Mouse (Mus musculus): ENCODE measurements at regions not wholly inside any gene's neighbourhood (a gene's known extent, or its start where the extent isn't known, plus 50 kb on each side); places are given as distances from the start of the nearest gene placed in this dataset.
"Not testable (repeated sequence)": the region's sequence is repeated elsewhere in the genome, so short reads cannot be mapped to it uniquely, and the experiment has no call there.

DNA sequence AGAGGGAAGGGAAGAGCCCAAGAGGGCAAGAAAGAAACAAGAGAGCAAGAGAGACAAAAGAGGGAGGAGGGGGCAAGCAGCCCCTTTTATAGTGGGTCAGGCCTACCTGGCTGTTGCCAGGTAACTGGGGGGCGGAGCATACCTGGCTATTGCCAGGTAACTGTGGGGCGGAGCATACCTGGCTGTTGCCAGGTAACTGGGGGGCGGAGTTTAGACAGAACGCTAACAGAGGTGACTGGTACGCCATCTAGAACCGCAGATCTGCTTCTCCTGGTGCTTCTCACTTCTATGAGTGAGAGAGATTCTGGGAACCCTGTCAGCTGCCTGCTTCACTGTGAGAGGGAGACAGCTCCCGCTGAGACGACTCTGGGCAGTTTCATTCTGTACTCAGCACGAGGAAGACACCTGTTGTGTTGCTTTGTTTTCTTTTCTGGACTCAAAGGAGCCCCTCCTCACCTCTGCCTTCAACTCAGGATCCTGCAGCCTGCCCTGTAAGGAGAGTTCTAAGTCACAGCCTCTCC, 144.9 kb upstream of the Rxfp2 start:
- ATAC-seq (ENCODE audit: low read depth) = 0 out of 2 replicates have a peak, but pooled peaks have one; percentile 38
- WGBS = 29% methylated on average over 9 of the region's 9 CpGs
- no peaks in the 10 kb centered on the region for H3K27me3 ChIP-seq (ENCODE audit: control insufficient read depth, insufficient read depth, low read depth, low read length)

DNA sequence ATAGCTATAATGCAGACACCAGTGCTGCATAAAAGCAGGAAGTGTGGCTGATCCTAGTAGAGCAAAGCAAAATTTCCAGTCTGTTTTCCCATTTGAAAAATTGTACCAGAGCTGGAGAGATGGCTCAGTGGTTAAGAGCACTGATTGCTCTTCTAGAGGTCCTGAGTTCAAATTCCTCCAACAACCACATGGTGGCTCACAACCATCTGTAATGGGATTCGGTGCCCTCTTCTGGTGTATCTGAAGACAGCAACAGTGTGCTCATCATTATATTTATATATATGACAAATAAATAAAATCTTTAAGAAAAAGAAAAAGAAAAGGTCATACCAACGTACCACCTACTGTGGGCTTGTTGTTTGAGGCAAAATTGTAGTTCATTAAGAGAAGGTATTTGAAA, 144.1 kb upstream of the Rxfp2 start:
- Histone ChIP-seq H3K4me2 (ENCODE audit: low read depth, low read length) (no peak overlapping the region), H3K4me3 (ENCODE audit: low read length) (no peak overlapping the region), H3K4me1 (replicated peaks; ENCODE audit: control insufficient read depth, insufficient read depth, low read length) (no peaks in the 10 kb centered on the region), H3K27me3 (ENCODE audit: control insufficient read depth, insufficient read depth, low read depth, low read length) (no peaks in the 10 kb centered on the region), H3K9me3 (ENCODE audit: control insufficient read depth, low read length) (no peaks in the 10 kb centered on the region), H3K36me3 (ENCODE audit: control insufficient read depth, insufficient read depth, low read length) (no peaks in the 10 kb centered on the region), H3K9ac (ENCODE audit: low read length) (no peak overlapping the region), H3K27ac (ENCODE audit: low read length) (no peak overlapping the region)
- no peak for ATAC-seq (ENCODE audit: low read depth)
- WGBS = 86% methylated on average over 2 of the region's 2 CpGs

More for the DNA sequence above, 144.9 kb upstream of the Rxfp2 start:
- no peak overlapping the region for H3K9ac ChIP-seq (ENCODE audit: low read length)
- no peak overlapping the region for H3K27ac ChIP-seq (ENCODE audit: low read length)
- H3K4me3 ChIP-seq (ENCODE audit: low read length) = peak overlapping the region; percentile 21; the same call in 1 of the 2 replicates
- H3K9me3 ChIP-seq (ENCODE audit: control insufficient read depth, low read length) = no peaks in the 10 kb centered on the region
- no peaks in the 10 kb centered on the region for H3K36me3 ChIP-seq (ENCODE audit: control insufficient read depth, insufficient read depth, low read length)
- H3K4me1 ChIP-seq (replicated peaks; ENCODE audit: control insufficient read depth, insufficient read depth, low read length) = no peaks in the 10 kb centered on the region
- H3K4me2 ChIP-seq (ENCODE audit: low read depth, low read length) = peak overlapping the region; percentile 32; the same call in 1 of the 2 replicates

DNA sequence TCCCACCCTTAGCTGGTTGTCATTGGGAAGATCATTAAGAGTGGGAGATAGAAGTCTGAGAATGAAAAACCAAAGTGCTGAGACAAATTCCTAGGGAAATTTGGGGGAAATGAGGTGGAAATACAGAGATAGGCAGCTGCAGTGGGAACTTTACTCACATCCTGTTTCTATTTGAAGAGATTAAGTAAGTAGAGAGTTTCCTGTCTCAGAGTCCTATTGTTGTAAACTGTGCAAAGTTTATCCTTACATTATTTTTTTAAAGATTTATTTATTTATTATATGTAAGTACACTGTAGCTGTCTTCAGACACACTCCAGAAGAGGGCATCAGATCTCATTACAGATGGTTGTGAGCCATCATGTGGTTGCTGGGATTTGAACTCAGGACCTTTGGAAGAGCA, 126.0 kb upstream of the Rxfp2 start:
- H3K36me3 ChIP-seq (ENCODE audit: control insufficient read depth, insufficient read depth, low read length); ATAC-seq (ENCODE audit: low read depth); H3K4me2 ChIP-seq (ENCODE audit: low read depth, low read length); H3K9ac ChIP-seq (ENCODE audit: low read length); H3K9me3 ChIP-seq (ENCODE audit: control insufficient read depth, low read length); H3K4me3 ChIP-seq (ENCODE audit: low read length); H3K27me3 ChIP-seq (ENCODE audit: control insufficient read depth, insufficient read depth, low read depth, low read length); H3K4me1 ChIP-seq (replicated peaks; ENCODE audit: control insufficient read depth, insufficient read depth, low read length): not testable (repeated sequence)
- H3K27ac ChIP-seq (ENCODE audit: low read length) = peak overlapping the region; percentile 20; the same call in 1 of the 2 replicates

DNA sequence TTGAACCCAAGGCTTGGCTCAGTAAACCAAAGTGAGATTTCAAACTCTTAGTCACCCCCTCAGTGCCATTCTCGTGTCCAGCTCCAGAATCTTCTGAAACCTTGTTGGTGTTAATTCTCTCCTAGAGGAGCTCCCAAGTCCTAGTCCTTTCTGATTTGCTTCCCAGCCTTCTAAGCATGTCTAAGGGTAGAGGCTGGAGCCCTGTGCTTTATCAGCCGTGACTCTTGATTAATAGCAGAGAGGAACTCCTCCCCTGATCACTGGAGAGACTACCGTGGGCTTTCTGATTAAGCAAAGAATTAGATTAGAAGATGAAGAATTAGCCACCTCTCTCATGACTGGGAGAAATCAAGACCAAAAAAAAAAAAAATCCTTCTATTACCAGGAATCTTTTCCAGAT, 111.5 kb upstream of the Rxfp2 start:
- no peak overlapping the region for H3K9ac ChIP-seq (ENCODE audit: low read length)
- H3K9me3 ChIP-seq (ENCODE audit: control insufficient read depth, low read length) = no peaks in the 10 kb centered on the region
- no peak overlapping the region for H3K4me3 ChIP-seq (ENCODE audit: low read length)
- no peak overlapping the region for H3K4me2 ChIP-seq (ENCODE audit: low read depth, low read length)
- 48% methylated on average over 3 of the region's 3 CpGs for WGBS
- H3K36me3 ChIP-seq (ENCODE audit: control insufficient read depth, insufficient read depth, low read length) = no peaks in the 10 kb centered on the region
- H3K27me3 ChIP-seq (ENCODE audit: control insufficient read depth, insufficient read depth, low read depth, low read length) = no peaks in the 10 kb centered on the region
- no peak for ATAC-seq (ENCODE audit: low read depth)
- H3K4me1 ChIP-seq (replicated peaks; ENCODE audit: control insufficient read depth, insufficient read depth, low read length) = no peaks in the 10 kb centered on the region
- H3K27ac ChIP-seq (ENCODE audit: low read length) = no peak overlapping the region

DNA sequence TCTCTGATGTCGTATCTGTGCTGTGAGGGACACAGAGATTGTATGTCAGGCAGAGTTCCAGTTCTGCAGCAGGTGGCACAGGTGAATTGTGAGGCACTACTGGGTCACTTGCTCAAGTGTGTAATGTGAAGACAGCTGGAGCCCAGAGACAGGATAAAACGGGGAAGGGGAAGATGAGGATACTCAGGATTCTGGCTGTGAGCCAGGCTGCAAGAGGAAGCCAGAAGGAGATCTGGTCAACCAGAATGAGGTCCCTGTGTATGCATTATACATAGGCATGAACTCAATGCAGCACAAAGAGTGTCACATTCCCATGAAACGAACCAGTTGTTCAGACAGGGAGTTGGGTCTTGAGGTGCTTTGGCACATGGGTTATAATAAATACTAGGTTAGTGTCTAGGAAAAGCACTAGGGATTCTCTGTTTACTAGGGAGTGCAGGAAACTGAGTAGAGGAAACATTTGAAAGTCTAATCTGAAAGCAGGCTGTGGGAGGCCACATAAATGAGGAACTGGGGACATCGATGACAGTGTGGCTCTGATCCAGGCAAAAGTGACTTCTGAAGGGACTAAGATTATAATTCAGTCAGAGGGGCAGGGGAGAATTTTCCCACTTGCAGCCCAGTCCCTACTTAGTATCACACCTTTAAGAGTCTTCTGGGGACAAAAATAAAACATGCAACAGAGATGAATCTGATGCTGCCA, 109.9 kb upstream of the Rxfp2 start:
- H3K4me1 ChIP-seq (replicated peaks; ENCODE audit: control insufficient read depth, insufficient read depth, low read length) = no peaks in the 10 kb centered on the region
- no peak overlapping the region for H3K9ac ChIP-seq (ENCODE audit: low read length)
- no peaks in the 10 kb centered on the region for H3K36me3 ChIP-seq (ENCODE audit: control insufficient read depth, insufficient read depth, low read length)
- whole genome bisulfite sequencing = 49% methylated on average over 4 of the region's 4 CpGs
- H3K27ac ChIP-seq (ENCODE audit: low read length) = no peak overlapping the region
- H3K9me3 ChIP-seq (ENCODE audit: control insufficient read depth, low read length) = no peaks in the 10 kb centered on the region
- ATAC-seq (ENCODE audit: low read depth) = no peak
- no peaks in the 10 kb centered on the region for H3K27me3 ChIP-seq (ENCODE audit: control insufficient read depth, insufficient read depth, low read depth, low read length)
- H3K4me3 ChIP-seq (ENCODE audit: low read length) = no peak overlapping the region
- no peak overlapping the region for H3K4me2 ChIP-seq (ENCODE audit: low read depth, low read length)

DNA sequence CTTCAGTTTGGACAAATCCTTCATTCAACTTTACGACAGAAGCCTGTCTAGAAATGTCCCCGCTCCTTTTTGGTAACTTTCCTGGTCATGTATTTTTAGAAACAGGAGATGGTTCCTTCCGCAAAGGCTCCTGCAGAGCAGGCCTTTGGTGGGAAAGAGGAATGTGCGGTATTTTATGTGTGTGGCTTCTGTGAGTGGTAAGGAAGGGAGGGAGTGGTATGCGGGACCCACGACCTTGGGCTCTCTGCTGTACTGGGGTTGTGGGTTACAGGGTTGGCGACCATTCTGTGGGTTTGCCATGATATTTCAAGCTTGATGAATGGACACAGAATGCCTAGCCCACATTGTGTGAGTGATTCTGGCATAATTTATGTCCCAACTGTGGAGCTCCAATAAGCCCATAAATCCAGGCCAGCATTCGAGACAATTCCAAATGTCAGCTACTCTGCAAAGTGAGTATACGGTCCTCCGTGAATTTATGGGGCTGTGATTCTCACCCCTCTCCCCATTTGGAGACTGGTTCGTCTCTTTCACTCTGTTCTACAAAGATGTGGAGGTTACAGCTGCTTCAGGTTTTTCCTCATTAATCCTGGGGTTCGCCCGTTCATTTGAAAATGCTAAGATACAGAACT, 109.3 kb upstream of the Rxfp2 start:
- no peak overlapping the region for H3K4me3 ChIP-seq (ENCODE audit: low read length)
- H3K9ac ChIP-seq (ENCODE audit: low read length) = no peak overlapping the region
- no peak overlapping the region for H3K4me2 ChIP-seq (ENCODE audit: low read depth, low read length)
- no peaks in the 10 kb centered on the region for H3K36me3 ChIP-seq (ENCODE audit: control insufficient read depth, insufficient read depth, low read length)
- peak overlapping the region; percentile 47 for H3K27ac ChIP-seq (ENCODE audit: low read length)
- no peaks in the 10 kb centered on the region for H3K9me3 ChIP-seq (ENCODE audit: control insufficient read depth, low read length)
- no peaks in the 10 kb centered on the region for H3K4me1 ChIP-seq (replicated peaks; ENCODE audit: control insufficient read depth, insufficient read depth, low read length)
- no peak for ATAC-seq (ENCODE audit: low read depth)
- 37% methylated on average over 13 of the region's 13 CpGs for WGBS
- H3K27me3 ChIP-seq (ENCODE audit: control insufficient read depth, insufficient read depth, low read depth, low read length) = no peaks in the 10 kb centered on the region

DNA sequence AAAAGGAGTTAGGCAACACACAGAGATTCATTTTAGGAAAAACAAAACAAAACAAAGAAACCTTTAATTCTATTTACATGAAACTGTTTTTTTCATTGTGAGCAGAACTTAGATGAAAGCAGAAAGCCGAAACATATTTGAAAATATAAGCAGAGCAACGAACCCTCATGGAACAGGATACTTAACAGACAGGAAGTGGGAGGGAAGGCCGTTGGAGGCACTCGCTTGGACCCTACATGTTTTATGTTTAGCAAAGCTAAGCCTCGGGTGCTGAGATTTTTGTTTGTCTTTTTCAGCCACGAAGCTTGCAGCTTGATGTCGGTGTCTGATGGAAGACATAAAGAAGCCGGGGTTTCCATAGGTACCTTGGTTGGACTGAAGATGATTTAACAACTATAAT, 108.5 kb upstream of the Rxfp2 start:
- Histone ChIP-seq H3K9me3 (ENCODE audit: control insufficient read depth, low read length) (no peaks in the 10 kb centered on the region), H3K4me2 (ENCODE audit: low read depth, low read length) (no peak overlapping the region), H3K27ac (ENCODE audit: low read length) (no peak overlapping the region), H3K4me3 (ENCODE audit: low read length) (no peak overlapping the region), H3K36me3 (ENCODE audit: control insufficient read depth, insufficient read depth, low read length) (no peaks in the 10 kb centered on the region), H3K27me3 (ENCODE audit: control insufficient read depth, insufficient read depth, low read depth, low read length) (no peaks in the 10 kb centered on the region), H3K9ac (ENCODE audit: low read length) (no peak overlapping the region), H3K4me1 (replicated peaks; ENCODE audit: control insufficient read depth, insufficient read depth, low read length) (no peaks in the 10 kb centered on the region)
- WGBS = 33% methylated on average over 8 of the region's 8 CpGs
- ATAC-seq (ENCODE audit: low read depth) = no peak

DNA sequence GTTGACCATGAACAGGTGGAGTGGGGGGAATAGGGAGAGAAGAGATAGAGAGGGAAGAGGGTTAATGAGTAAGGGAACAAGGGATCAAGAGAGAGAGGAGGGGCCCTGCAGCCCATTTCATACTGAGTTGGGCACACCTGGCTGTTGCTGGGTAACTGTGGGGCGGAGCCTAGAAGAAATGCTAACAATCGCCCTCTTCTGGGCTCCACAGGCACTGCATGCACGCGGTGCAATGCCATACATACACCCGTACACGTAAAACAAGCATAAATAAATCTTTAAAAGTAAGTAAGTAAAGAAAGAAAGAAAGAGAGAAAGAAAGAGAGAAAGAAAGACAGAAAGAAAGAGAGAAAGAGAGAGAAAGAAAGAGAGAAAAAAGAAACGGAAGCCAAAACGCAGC, 106.5 kb upstream of the Rxfp2 start:
- Histone ChIP-seq H3K9ac (ENCODE audit: low read length) (no peak overlapping the region), H3K36me3 (ENCODE audit: control insufficient read depth, insufficient read depth, low read length) (no peaks in the 10 kb centered on the region), H3K9me3 (ENCODE audit: control insufficient read depth, low read length) (no peaks in the 10 kb centered on the region), H3K4me2 (ENCODE audit: low read depth, low read length) (no peak overlapping the region), H3K4me3 (ENCODE audit: low read length) (no peak overlapping the region), H3K4me1 (replicated peaks; ENCODE audit: control insufficient read depth, insufficient read depth, low read length) (no peaks in the 10 kb centered on the region), H3K27ac (ENCODE audit: low read length) (no peak overlapping the region), H3K27me3 (ENCODE audit: control insufficient read depth, insufficient read depth, low read depth, low read length) (no peaks in the 10 kb centered on the region)
- WGBS = 83% methylated on average over 8 of the region's 8 CpGs
- no peak for ATAC-seq (ENCODE audit: low read depth)

DNA sequence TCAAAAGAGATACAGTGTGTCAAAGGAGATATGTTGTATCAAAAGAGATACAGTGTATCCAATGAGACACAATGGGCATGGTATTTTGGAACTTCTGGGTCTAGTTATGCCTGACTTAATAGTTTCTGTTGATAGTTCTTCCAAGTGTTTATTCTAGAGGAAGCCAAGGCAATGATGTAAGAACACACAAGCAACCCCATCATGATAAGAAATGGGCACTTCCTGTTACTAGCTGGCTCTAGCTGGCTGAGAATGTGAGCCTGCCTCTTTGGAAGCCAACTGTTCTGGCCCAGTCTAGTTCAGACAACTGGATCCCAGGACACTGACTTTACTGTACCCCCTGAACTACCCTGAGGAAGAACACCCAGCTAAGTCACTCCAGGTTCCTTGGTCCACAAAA, 102.7 kb upstream of the Rxfp2 start:
- no peak overlapping the region for H3K4me3 ChIP-seq (ENCODE audit: low read length)
- no peak overlapping the region for H3K27ac ChIP-seq (ENCODE audit: low read length)
- no peaks in the 10 kb centered on the region for H3K27me3 ChIP-seq (ENCODE audit: control insufficient read depth, insufficient read depth, low read depth, low read length)
- no peak overlapping the region for H3K9ac ChIP-seq (ENCODE audit: low read length)
- no peaks in the 10 kb centered on the region for H3K36me3 ChIP-seq (ENCODE audit: control insufficient read depth, insufficient read depth, low read length)
- H3K9me3 ChIP-seq (ENCODE audit: control insufficient read depth, low read length) = no peaks in the 10 kb centered on the region
- no peak for ATAC-seq (ENCODE audit: low read depth)
- no peaks in the 10 kb centered on the region for H3K4me1 ChIP-seq (replicated peaks; ENCODE audit: control insufficient read depth, insufficient read depth, low read length)
- H3K4me2 ChIP-seq (ENCODE audit: low read depth, low read length) = no peak overlapping the region

Data from lung, embryonic 16.5 days (tissue).